Mouse (Mus musculus) urinary bladder, postnatal 14 days (tissue): ENCODE results near the gene Zbtb3.
A peak's percentile ranks its signal among the peaks of the same experiment; 100 is the strongest.

Experiments used
- DNase-seq: peaks from one replicate; pipeline ENCODE4 v3.0.0; 2021; ENCODE audit warnings: low spot score

The Zbtb3 gene

DNA sequence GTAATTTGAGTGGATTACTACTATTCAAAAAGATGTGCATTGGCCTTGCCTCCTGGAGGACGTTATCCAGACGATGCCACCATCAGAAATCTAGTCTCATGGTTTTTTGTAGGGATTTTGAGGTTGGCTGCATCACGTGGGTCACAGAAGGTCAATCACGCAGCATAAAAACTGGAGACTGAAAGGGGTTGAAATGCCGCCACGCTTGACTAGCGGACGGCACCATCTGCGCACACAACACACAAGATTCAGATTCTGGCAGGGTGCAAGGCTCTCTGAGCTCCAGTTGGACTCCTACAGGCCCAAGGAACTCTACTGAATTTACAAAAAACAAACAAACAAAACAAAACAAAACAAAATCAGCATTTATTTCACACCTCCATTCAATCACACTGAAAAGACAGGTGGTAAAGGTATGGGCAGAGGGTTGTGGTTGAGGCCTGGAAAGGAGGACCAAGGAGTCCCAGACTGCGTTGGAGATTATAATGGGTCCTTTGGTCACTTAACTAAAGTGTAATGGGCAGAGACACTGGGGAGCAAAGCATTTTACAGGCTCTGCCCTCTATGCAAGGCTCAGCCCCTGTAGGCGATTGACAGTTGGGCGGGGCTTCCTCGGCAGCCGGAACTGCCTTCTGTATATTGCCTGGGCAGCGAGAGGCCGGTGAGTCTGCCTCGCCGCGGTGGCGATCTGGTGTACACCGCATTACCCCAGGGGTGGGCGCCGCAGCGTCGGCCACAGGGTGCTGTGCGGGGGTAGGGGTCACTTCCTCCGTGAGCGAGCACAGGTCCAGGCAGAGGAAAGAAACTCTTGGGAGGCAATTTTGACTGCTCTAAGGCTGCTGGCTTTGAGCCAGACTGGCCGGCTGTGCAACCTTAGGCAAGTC, 37.8 kb downstream of the Zbtb3 start:
- DNase-seq, result peak; percentile 79

DNA sequence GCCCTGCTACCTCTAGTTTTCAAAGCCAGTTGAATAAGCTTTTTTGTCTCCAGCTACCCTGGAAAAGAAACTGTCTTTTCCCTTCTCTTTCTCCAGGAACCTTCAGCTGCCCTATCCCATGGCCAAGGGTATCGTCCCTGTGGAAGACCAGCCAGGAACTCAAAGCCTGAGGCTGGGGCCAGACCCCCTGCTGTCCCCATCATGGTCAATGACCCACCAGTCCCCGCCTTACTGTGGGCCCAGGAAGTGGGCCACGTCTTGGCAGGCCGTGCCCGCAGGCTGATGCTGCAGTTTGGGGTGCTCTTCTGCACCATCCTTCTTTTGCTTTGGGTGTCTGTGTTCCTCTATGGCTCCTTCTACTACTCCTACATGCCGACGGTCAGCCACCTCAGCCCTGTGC, 38.7 kb downstream of the Zbtb3 start:
- no peak for DNase-seq

DNA sequence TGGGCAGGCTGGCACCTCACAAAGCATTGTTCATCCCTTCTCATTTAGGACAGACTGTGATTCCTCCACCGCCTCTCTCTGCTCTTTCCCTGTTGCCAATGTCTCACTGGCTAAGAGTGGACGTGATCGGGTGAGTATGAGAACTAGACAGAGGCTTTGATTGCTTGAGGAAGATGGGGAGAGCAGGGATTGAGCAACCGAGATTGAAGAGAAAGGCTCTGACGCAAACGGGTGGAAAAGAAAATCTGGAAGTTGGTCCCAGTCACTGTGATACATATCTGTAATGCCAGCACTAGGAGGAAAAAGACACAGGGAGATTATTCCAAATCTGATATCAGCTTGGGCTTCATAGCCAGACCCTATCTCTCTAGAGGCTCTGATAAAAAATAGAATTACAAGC, 40.6 kb downstream of the Zbtb3 start:
- no peak for DNase-seq

DNA sequence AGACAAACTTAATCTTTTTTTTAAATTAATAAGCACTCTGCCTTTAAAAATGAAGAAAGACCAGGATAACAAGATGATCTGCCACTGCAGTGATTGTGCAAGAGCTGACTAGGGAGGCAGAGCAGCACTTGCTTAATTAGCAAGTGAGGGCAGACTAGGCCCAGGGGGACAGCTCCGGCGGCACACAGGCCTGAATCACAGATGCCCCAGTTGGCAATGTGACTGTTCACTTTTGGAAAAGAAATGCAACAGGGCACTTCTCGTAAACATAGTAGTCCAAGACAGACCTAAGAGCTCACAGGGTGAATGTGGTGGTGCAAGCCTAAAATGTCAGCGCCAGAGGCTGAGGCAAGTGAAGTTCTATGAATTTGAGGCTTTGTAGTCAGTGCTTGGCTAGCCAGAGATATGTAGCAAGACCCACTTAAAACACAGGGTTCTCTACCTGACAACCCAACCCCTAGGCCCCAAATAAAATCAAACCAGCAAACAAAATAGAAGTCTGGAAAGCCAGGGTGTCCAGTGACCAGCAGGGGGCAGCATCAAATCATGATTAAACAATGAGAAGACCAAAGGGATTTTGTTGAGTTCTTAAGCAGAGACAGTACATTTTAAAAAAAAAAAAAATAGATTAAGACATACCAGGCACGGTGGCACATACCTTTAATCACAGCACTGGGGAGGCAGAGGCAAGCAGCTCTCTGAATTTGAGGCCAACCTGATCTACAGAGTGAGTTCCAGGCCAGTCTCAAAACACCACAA, 42.2 kb downstream of the Zbtb3 start:
- DNase-seq, result peak; percentile 87

DNA sequence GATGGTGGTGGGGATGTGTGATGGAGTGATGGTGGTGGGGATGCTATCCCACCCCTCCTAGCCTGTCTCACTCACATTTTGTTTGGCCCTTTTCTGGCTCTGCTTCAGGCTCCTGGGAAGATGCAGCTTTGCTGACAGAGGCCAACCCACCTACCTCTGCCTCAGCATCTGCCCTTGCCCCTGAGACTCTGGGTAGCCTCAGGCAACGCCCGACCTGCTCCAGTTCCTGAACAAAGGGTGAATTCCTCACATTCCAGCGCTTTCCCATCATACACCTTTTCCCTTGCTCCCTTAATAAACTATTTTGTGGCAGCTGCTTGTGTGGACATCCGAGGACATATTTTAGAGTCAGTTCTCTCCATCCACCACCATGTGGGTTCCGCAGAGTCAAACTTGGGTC, 46.0 kb downstream of the Zbtb3 start:
- no peak for DNase-seq

DNA sequence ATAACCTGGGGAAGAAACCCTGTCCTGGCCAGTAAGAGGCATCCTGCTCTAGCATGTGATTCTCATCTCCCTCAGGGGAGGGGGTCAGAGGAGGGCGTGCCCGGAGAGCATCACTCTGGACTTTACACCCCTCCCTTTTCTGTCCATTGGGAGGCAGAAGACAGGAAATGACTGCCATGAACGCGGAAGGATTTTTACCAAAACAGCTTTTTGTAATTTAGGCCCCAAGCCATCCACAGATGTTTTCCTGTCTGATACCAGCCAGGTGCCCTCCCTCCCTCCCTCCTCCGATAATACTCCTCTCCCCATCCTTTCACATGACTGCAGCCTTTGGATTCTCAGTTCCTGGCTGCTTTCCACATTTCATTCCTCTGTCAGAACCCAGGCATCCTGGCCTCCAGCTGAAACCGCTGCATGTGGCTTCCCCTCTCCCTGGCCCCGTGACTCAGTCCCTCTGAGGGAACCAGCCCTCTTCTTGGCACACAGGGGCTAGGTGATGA, 48.1 kb downstream of the Zbtb3 start, which contains the start of gene Lrrn4cl:
TSS of gene Lrrn4cl (plus strand) at position 367 of the 500 bp plus-strand sequence.
- peak; percentile 53 for DNase-seq

DNA sequence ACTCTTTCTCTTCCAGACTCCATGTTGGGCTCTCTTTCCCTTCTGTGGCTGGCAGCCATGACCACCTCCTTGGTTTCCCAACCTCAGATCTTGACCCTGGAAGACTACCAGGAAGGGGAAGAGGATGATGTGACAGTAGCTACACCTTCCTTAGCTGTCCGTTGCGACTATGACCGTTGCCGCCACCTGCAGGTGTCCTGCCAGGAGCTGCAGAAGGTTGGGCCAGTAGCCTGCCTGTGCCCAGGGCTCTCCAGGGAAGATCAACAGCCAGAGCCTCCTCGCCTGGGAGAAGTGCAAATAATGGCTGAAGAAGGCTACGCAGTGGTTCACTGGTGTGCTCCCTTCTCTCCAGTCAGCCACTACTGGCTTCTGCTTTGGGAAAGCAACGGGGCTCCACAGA, 49.3 kb downstream of the Zbtb3 start:
- no peak for DNase-seq

DNA sequence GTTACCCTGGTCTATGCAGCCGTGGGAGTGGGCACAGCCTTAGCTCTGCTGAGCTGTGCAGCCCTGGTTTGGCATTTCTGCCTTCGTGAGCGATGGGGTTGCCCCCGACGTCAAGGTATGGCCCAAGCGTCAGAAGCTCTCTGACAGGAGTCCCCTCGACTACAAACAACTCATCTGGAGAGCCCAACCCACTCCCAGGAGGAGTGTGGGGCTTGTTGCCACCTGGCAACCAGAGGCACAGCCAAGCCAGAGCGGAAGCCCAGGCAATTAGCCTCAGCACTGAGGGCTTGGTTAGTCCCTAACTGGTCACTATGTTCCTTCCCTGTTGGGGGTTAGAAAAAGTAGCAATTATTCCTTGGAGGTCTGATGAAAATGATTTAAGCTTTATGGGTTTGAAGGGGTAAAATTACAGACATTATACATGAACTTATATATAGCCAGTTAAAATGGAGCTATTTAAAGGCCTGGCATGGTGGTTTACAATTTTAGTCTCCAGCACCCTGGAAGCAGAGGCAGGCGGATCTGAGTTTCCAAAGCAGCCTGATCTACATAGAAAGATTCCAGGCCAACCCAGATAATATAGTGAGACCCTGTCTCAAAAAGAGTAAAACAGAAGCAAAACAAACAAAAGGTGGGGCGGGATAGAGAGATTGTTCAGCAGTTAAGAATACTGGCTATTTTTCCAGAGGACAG, 50.0 kb downstream of the Zbtb3 start:
- DNase-seq, result no peak

DNA sequence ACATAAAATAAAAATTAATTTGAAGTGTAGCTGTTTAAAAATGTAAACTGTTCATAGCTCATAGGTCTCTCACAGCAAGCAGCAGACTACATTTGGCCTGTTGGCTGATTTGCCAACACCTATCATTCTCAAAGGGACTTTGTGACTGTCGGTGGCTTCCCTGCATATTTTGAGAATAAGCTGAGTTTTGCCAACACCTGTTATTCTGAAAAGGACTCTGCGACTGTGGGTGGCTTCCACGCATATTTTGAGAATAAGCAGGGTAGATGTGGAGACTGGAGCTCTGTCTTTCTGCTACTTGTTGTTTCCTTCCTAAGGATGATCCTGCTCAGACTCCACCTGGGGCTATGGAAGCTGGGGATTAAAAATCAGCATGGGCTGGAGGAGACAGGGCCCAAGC, 50.8 kb downstream of the Zbtb3 start:
- DNase-seq, result no peak
